Mouse (Mus musculus): Measurements from ENCODE around the gene Umad1.
"Not testable (repeated sequence)": the region's sequence is repeated elsewhere in the genome, so short reads cannot be mapped to it uniquely, and the experiment has no call there.

The Umad1 gene

DNA sequence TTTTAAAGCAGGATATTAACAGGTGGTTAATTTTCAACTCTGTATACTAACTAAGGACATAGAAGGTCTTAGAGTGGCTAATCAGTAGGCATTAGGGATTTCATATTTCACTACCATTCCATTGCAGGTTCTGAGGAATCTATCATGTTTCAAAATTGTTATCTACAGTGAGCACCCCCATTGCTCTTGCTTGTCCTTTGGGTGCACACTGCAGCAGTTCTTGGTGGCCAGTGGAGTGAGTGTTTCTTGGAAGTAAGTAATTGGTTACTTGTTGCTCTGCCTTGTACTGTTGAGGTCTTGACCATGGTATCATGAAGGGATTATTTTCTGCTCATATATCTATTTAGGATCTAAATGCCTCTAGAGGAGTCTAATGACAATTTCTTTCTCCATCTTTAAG is 57.1 kb downstream of the Umad1 start:
- DNase-seq: no peak

DNA sequence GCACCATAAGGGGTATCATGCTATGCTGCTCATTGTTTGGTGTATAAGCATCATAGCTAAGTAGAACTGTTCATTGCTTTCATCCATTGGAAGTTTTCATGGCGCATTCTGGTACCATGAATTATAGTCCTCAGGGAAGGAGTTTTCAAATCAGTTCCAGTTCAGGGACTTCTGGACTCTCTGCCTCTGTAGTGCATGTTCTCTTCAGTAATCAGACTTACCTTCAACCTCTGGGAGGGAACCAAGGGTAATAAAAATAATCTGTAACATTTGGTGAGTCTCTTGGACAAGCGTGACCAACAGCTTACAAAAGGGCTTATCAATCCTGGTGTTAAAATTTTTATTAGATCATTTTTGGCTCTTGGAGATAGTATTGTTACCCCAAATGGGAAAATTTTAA is 60.5 kb downstream of the Umad1 start:
- no peak for DNase-seq

DNA sequence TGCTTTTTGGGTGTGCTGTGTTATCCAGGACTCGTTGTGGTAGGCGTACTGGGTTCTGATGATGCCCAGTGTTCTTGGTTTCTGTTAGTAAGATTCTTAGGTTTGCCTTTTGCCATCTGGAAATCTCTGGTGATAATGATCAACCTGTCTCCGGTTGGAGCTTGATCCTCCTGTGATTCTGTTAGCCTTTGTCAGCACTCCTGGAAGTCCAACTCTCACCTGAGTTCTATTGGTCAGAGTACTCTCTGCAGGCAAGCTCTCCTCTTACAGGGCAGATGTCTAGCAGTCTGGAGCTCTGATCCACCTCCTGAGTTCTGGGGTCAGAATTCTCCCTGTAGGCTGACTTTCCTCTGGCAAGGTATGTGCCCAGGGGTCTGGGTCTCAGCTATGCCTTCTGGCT is 72.4 kb downstream of the Umad1 start:
- DNase-seq: not testable (repeated sequence)

DNA sequence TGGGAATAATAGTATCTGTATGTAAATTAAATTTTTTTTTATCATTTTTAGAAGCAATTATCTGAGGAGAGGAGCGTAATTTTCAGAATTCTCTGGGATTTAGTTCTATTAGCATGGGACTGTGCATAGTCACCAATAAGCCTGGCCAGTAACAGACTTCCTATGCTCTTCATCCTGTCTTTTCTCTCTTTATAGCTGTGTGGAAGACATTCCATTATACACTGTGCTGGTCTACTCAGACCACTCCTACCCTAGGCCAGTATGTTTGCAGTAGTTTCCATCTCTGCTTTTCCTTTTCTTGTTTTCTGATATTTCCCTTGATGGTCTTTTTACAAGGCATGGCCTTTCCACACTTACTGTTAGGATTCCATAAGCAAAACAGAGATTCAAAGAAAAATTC is 74.3 kb downstream of the Umad1 start:
- no peak for DNase-seq

DNA sequence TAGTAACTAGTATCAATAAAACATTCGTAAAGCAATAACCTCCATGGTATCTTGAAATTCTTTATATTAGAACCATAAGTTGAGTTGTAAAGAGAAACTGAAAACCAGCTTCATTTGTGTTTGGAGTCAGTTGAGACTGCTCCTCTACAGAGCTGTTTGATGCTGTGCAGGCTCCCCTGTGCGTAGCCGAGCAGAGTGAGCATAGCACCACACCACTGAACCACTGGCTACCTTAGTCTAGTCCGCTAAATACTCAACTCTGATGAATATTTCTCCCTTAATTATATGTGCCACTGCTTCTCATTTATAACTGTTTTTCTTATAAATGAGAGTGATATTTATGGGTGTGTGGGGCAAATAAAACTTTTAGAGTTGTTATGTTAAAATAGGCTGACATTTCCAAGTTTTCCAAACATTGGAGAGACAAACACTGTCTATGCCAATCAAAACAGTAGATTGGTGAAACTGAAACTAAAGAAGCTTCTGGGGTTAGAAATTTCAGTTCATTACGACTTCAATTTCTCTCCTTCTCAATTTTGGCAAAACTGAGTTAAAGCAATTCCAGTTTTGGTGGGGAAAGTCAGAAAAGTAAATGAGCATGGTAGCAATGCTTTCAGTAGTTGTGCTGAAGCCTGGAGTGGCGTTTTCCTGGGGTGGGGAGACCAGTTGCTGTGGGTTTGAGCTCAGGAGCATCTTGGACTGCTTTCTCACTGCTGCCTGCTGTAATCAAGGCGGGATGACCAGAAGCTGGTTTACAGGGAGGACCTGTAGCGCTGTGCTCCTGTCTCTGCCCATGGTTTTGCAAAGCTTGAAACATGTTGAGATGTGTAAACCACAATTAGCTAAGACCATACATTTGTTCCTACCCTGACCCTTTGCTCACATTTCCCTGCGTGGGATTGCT is 77.7 kb downstream of the Umad1 start:
- no peak for DNase-seq

DNA sequence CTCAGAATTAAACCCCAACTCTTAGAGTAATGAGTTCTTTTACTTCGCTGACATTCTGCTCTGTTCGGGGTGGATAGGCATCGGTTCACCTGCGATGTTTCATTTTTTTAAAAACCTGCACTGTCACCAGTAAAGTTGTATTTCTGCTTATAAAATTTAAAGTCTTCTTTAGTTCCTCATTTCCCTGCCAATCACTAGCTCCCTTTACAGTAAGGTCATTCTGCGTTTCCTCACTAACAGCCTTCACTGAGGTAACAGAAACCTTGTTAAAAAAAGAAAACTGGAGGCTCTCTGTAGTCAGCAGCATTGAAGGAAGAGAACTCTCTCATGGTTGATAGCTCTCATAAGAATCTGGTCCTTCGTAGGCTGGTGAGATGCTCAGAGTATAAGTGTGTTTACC is 80.4 kb downstream of the Umad1 start:
- no peak for DNase-seq

DNA sequence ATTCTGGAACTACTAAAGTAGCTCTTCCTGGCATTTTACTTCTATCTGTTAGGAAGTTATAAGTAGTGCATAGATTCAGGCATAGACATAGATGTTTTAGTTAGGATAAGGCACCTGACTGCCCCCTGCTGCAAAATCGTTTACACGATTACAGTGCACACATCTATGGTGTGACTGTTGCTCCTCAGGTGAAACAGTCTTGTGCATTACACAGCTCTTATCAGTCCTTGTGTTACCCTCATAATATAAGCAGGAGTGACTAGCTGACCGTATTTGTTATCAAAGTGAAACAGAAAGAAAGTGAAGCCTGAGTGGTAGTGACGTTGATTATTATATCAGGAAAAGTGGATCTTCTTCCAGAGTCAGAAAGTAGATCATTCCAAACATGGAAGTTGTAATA is 84.2 kb downstream of the Umad1 start:
- no peak for DNase-seq

DNA sequence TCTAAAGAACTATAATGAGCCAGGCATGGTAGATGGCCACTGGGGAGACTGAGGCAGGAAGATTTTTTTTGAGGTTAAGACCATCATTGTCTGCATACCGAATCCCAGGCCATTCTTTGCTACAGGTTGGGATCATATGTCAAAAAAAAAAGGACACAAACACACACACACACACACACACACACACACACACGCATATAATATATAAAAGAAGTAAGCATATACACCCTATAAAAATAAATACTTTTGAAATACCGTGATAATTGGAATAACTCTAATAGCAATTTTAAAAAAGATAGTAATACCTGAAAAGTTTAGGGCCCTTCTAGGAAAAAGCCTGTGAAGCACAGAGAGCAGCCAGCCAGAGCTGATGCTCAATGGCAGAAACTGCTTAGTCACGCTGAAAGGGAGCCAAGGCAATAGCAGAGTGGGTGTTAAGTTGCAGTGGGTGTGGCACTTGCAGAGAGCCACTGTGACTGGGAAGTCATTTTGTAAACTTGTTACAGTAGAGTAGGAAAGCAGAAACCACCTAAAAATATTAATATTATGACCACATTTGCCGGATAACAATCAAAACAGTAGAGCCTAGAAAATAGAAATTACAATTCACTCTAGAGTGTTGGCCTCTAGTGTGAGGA is 86.2 kb downstream of the Umad1 start:
- no peak for DNase-seq

DNA sequence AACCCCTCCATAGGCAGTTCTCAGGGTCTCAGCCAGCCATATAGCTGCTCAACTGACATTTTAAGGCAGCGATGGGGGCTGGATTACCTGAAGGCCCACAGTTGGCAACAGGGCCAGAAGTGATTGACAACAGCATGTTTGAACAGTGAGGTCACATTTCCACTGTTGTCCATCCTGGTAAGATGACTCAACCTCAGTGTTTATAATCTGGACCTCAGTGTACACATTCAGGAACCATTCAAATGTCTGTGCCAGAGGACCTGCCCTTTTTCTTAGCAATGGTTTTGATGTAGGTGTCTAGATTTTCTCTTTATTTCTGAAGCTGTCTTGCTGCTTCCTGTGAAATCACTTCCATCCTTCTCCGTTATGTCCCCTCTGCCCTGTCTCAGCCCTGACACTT is 88.1 kb downstream of the Umad1 start:
- no peak for DNase-seq

DNA sequence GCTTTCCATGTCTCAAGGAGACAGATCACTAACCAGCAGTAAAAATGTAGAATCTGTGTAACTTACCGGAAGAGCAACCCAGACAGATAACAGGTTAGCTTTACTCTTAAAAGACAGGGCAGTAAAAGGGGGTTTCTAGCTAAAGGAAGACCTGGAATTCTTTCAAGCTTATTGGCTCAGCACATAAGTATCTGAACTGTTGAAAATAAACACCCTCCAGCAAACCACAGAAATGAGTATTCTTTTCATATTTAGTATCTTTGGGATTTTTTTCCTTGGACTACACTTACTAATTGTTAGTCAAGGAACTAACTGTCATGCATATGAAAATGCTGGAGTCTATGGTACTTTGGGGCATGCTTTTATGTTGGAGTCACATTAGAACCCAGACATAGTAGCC is 89.3 kb downstream of the Umad1 start:
- no peak for DNase-seq

DNA sequence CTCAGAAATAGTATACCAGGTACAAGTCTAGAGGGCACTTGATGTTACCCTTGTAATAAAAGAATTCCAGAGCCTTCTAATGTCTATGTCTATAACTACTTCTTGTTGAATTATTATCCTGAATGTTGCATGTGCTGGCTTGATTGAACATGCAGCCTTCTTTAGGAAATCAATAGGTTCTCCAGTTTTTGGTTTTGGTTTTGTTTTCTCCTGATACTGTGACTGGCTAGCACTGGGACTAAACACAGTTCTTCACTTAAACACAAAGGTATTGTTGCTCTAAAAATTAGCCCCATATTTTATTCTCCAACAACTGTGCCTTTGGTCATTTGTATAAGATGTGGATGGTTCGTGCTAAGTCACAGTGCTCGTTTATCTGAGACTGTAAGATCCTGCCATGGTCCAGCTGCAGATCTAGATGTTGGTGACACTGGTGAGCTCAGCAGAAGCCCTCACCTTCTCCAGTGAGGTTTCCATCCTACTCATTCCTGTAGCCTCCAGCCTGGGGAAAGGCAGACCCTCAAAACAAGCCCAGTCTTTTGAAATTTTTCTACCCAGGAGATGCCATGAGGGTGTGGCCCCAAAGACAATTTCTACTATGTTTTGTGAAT is 90.1 kb downstream of the Umad1 start:
- DNase-seq: no peak

DNA sequence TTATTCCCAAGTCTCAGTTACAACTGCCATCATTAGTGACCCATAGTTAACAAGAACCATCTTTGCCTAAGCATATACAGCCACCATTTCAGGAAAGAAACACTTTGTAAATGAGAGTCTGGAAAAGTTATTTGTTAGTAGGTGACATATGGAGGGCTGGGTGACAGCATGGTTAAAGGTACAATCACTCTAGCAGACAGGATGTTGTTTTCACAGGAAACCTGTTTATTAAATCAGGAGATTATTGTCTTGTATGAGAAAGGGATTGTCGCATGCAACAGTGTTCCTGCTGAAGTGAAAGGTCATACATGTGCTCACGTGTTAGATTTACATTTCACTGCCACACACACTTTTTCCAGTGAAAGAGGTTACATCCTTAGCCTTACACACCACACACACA is 92.4 kb downstream of the Umad1 start:
- no peak for DNase-seq

DNA sequence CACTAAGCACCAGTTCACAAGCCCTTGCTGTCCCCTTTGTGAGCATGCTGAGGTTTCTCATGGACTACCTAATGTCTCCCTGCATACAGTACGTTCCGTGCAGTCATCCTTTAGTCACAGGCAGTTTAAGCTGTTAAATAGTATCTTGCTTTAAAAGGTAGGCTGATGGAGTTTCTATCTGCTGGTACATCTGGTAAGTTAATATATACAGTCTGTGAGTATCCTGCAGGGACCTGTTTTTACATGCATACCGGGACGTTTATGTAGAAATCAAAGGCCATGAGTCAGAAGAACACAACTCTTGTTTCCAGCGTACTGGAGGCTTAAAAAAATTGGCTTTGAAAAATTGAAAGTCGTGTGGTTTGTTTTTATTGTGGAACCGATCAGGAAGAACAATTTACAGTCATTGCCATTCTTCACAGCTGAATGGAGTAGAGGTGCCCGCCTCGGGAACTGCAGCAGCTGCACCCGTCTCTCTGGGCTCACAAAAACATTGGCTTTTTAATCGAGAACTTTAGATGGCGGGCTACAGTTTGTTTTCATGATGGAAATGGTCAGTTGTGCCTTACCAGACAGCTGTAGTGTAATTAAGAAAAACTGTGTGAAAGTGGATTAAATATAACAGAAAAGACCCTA is 93.6 kb downstream of the Umad1 start:
- DNase-seq: no peak

DNA sequence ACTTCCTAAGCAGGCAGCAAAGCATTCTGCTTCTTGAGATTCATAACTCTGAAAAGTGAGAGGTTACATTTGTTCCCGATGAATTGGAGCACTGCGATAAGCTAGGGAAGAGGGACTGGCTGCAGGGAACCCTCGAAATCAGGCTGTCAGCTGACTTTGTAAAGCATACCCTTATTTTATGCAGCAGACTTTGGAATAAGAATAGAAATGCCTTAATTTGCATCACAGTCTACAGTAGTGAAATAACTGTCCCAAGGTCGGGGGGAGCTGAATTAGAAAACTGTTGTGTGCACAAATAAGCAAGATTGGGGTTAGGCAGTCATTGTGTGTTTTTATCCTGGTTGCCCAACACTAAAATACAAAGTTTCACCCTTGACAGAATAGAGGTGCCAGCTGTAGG is 94.4 kb downstream of the Umad1 start:
- DNase-seq: no peak

DNA sequence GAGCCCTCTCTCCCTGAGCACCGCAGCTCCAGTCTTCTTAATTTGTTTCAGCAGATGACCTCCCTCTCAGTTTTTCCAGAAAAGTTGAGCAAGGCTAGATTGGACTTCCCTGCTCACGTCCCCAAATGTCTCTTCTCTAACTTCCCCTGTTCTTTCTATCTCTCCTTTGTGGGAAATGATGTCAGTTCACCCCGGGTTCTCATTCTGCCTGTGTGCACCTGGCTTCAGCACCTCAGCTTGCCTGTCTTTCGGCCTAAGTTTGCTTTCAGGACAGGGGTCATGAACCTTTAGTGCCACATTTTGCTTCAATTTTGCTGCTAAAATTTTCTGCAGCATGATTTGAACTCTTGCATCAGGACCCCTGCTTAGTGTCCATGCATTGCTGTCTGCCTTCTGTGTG is 95.8 kb downstream of the Umad1 start:
- no peak for DNase-seq

DNA sequence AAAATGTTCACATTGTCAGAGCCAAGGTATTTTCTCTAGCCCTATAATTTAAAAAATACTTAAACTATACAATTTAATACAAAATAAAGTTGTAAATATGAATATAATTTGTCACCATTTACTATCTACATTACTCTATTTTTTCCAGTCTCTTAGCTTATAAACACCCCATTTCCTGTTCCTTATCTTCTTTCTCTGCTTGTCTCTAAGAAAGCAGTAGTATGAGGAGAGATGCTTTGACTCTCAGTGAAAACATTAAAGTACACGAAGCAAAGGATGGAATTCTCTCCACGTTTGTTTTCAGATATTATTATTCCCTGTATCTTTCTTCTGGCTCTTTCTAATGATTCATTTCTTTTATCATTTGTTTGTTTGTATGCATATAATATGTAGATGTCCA is 99.1 kb downstream of the Umad1 start:
- DNase-seq: no peak

DNA sequence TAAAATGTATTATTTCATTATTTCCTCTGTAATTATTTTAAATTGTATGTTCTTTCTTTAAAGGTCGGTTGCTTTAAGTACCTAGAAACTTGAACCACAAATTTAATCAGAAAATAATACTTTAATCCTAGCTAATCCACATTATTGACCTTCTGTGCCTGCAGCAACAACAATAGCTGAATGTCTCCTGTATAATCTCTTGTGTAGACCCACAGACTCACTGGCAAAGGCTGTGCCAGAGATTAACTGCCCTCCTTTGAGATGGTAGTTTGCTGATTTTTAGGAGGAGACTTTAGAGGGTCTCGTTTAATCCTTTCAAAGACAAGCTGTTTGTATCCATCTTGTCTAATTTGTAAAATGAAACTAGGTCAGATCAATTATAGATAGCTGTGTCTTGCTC is 99.7 kb downstream of the Umad1 start:
- DNase-seq: no peak

DNA sequence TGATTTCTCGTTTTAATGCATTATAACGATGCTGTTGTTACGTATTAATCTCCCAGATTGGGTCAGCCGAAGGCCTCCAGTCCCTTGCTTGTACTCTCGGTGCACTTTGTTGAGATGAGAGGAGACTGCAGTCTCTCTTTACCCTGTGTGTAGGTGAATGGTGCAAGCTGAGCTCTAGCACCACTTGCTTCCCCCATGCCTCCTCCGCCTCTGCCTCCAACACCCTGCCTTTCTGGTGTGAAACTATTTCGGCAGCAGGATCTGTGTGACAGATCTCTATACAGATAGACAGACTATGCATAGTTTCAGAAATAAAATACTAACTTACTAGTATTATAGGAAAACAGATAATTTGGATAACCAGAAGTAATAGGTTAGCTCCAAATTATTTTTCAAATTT is 101.7 kb downstream of the Umad1 start:
- DNase-seq: no peak

DNA sequence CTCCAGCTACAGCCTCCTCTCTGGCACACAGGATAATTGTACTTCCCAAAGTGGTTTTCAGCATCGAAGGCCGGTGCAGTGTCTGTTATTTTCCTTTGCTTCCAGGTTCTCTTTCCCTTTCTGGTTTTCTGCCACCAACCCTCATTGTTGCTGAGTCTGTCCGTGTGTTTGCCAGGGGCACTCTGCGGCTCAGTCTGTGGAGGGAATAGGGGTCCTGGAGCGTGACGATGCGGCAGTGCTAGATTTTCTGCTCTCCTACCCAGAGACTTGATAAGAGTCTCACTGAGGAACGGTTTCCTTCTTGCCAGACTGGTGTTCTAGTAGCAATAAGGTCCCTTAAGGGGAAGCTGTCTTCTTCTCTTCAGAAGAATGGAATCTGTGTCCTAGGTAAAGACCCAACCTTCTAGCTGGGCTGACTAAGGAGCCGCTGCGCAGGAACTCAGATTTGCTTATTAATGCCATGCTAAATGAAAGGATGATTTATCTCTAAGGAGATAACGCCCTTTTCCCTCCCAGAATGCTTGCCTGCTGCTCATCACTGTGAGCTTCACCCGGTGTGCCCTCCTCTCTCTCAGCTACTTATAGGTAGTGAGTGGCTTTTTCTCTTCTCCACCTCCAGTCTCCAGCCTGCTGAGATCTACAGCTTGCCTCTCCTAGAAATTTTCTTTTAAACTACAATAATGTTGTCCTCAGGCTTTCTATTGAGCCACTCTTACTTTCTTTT is 105.1 kb downstream of the Umad1 start:
- no peak for DNase-seq

DNA sequence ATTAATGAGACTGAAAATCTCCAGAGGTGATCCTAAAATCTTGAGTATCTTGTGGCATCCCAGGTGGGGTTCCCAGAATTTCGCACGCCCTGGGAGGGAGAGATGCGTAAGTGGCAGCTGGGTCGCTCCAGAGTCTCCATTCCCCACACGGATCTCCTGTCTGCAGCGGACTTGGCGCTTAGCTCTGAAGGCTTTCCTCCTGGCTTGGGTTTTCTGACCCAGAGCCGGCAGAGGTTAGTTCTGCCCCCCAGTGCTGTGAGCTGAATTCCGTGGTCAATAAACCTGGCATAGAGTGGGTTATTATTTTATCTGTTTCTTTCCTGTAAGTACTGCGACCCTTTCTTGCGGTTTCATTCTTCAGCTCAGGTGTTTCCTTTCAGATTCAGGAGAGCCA is 105.7 kb downstream of the Umad1 start:
- no peak for DNase-seq

DNA sequence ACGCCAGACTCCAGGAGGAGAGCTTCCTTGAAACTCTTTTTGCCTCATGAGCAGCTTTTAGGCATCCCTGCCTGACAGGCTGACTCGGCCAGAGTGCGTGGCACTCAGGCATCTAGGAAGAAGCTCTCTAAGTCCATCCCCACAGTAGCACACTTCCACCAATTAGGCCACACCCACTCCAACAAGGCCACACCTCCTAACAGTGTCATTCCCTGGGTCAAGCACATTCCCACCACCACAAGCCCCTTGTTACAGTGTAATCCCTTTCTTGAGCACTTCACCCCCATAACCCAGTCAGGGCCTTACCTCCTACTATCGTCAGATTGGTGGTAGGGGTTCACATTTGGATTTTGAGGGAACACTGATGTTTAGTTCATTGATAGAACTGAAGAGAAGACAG is 108.6 kb downstream of the Umad1 start:
- no peak for DNase-seq

DNA sequence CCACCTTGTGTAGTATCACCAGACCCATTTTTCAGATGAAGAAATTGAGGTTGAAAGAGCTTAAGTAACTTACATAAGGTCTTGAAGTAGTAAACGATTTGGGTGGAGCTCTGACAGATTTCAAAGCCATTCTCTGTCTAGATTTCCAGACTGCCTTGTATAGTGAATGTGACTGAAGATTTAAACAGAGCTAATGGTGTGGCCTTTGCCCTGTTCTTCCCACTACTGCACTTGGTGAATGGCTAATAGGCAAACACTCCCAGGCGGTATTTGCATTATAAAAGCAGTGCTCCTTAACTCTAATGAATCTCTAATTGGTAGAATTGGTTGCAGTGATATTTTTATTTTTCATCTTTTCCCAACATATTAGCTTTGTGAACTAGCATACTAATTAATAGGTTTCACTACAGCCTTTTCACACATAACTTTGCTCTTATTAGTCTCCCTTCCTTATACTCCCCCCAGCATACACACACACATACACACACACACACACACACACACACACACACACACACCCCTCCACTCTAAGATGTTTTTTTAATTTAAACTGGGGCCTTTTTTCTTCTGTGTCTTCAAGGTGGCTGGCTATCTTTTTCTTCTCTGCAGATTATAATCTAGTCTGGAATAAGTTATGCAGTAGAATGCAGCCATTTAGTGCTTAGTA is 109.2 kb downstream of the Umad1 start:
- no peak for DNase-seq

DNA sequence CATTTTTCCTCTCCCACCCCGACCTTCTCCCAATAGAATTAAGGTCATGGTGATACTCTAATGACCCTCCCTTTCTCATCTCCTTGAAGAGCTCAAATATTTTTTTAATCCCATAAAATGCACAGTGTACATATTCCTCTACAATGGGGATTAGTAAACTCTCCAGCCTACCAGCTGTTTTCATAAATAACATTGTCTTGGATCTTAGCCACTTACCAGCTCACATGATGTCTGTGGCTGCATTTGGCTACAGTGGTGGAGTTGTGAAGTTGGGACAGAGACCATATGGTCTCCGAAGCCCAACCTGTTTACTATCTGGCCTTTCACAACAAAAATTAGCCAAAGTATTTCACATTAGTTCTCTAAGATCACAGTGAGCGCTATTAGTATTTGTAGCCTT is 111.5 kb downstream of the Umad1 start:
- no peak for DNase-seq

All from cerebellum, adult 18-20 months (tissue).